Mouse (Mus musculus) T-helper 17 cell (primary cell): ENCODE results near the gene Zp1.

Experiments used
- in situ Hi-C, 2 experiments: fragments of 300-600 bp; cut with MboI, MseI; formaldehyde crosslinking; loops; 1 replicate in 1 of 2; 2 replicates in 1 of 2; pipeline ENCODE4 v1.15.1; 2025; ENCODE audit warnings: high pct_unique_total_duplicates in 2 of 2

Zp1 gene

GRCm38 (mm10) chr19:10920532-10920931, at the start of gene Zp1:
TSS of gene Zp1 (minus strand) at chr19:10920632.
- in situ Hi-C loops: loop anchor here in 1 of 2 experiments (5.0 kb wide), 1 partner anchor 68 kb away; no protein-coding TSS in a partner anchor

DNA sequence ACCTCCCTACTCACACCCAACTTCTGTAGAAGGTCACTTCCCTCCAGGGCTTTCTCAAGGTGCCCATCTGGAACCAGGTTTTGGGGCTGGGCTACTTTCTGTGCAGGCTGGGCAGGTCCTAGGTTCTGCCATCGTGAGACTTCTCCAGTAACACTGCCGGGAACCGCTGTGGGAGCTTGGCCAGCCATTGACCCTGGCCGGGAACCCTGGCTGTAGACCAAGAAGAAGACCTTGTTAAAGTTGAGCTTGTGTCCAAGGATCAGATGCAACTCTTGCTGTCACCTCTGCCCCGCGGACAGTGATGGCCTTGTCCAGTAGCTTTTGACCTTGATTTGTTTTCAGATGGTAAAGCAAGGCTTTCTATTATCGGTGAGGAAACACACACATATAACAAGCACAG, 48.1 kb upstream of the Zp1 start:
- in situ Hi-C loops: no loop called here

GRCm38 (mm10) chr19:10965721-10966120, 45.3 kb upstream of the Zp1 start:
- in situ Hi-C loops: no loop called here

DNA sequence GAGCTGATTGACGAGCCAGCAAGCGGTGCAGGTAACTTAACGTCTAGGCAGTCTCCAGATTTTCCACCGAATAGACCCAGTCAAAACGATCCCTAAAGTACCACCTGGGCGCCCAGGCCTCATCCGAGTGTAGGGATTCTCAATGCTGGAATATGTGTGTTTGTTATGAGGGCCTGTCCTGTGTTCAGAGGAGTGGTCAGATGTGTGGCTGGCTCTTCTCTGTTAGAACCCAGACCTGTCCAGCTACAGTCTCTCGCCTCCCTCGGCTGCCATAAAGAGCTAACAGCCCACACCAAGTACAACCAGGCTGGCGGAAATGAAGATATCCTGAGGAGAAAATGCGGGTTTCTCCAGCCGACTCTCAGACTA, 39.5 kb upstream of the Zp1 start:
- in situ Hi-C loops: loop anchor here (5.0 kb wide), 3 partner anchors 48 to 288 kb away; no protein-coding TSS in a partner anchor

GRCm38 (mm10) chr19:10959085-10959977, 38.9 kb upstream of the Zp1 start:
- in situ Hi-C loops: no loop called here

DNA sequence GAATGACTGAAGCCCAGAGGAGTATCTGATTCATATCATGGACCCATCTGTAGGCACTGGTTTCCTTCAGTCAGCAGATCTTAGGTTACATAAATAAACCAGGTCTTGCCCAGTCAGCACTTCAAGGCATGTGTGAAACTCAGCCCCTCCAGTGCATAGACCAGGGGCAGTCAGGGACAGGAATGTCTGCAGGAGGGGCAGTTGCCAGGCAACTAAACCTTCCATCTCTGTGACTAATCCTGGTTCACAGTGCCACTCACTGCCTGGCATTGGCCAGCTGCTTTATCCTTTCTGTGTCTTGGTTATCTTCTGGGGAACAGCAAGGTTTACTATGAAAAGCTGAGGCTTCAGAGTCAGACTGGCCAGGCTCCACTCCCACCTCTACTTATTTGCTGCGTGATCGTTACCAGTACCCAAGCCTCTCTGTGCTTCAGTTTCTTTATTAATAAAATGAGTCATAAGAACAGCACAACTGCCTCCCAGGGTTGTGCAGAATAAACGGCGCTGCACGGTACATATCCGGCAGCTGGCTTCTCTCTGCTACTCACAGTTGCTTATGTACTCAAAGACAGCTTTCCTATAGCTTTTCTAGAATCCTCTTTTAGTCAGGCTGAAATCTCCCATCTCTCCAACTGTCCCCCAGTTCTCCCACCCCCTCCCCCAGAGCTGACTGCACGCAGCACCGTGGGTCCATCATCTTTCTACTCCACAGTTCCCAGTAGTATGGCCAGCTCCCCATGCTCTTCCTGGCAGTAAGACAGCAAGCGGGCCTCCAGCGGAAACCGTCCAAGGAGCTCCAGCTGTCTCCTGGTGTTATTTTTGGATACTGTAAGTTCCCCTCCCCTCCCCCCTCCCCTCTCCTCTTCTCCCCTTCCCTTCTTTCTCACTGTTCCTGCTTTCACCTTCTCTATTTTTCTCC, 31.8 kb upstream of the Zp1 start:
- in situ Hi-C loops: no loop called here

DNA sequence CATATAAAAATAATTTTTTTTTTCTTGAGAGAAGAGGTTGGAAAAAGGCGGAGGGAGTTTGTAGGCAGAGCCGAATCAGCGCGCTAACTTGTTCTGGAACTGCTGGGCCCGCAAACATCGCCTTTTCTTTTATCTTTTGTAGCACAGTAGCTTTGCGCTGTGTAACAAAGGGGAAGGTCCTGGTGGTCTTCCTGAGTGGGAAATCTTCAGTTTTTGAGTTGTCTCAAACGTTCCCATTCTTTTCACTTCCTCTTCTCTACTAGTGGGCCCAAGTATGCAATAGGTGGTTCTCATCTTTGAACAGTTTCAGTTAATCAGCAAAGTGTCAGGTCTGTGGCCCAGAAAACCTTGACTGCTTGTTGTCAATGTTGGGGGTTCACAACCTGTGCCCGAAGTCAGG, 29.1 kb upstream of the Zp1 start:
- in situ Hi-C loops: no loop called here

- in situ Hi-C loops: no loop called here
These were observed 28.7 kb upstream of the Zp1 start, which contains the start of gene Ccdc86 for GRCm38 (mm10) chr19:10949112-10949511. TSS of gene Ccdc86 (minus strand) at chr19:10949266.

- in situ Hi-C loops: no loop called here
These were observed 28.0 kb upstream of the Zp1 start for GRCm38 (mm10) chr19:10948416-10948815.

GRCm38 (mm10) chr19:10947219-10947618, 26.8 kb upstream of the Zp1 start:
- in situ Hi-C loops: no loop called here

DNA sequence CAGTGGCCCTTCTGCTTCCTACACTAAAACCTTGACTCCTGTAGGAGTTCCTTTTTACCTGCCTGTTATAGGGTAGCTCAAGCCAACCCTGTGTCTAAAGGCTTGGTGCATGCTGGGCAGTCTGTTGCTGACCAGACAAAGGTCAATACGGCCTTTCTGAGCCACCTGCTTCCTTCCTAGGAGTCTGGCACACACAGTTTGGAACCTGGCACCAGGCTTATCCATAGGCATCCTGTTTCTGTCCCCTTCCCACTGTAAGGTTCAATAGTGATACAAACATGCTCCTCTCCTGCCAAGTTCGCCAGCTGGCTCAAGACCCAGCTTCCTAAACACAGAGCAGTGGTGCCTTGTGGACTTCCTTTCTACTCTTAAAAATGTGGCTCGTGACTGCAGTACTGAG, 26.1 kb upstream of the Zp1 start:
- in situ Hi-C loops: no loop called here

DNA sequence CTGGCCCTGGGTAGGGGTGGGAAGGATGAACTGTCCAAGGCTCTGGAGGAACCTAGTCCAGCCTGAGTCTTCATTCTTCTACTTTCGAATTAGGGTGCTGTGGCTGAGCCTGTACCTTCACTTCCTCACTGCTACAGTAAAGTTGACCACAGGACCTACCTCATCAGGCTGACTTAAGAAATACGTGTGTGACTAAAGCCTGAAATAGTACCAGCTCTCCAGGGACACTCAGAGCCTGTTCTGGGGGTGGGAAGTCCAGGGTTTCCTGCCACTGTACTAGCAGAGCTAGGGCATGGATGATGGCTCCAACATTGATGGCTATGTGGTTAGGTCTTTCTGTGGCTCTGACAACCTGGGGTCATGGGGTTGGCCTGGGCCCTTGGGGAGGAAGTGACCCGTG, 23.5 kb upstream of the Zp1 start:
- in situ Hi-C loops: no loop called here

GRCm38 (mm10) chr19:10940801-10941457, 20.5 kb upstream of the Zp1 start:
- in situ Hi-C loops: no loop called here

DNA sequence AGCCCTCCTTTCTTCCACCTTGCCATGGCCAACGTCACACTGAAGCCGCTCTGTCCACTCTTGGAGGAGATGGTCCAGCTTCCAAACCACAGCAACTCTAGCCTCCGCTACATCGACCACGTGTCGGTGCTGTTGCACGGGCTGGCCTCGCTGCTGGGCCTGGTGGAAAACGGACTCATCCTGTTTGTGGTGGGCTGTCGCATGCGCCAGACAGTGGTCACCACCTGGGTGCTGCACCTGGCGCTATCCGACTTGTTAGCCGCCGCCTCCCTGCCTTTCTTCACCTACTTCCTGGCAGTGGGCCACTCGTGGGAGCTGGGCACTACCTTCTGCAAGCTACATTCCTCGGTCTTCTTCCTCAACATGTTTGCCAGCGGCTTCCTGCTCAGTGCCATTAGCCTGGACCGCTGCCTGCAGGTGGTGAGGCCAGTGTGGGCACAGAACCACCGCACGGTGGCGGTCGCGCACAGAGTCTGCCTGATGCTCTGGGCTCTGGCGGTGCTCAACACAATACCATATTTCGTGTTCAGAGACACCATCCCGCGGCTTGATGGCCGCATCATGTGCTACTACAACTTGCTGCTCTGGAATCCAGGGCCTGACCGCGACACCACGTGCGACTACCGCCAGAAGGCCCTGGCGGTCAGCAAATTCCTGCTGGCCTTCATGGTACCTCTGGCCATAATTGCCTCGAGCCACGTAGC, 19.8 kb upstream of the Zp1 start:
- in situ Hi-C loops: no loop called here

DNA sequence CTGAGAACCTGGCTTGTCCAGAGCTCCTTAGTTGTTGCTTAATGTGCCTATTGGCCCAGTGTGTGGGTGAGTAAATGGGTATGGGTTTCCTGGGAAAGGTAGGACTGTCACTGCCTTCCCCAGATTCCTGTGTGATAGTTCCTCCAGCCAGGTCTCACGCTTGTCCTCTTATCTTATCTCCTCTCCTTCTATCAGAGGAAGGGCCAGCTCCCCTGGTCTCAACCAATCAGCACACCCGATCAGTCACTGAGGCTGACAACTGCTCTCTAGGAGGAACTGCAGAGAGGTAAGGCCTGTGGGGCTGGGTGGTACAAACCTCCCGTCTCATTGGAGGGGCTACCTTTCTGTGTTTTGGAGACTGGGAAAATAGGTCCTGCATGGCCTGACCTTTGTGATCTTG, 18.3 kb upstream of the Zp1 start:
- in situ Hi-C loops: no loop called here

DNA sequence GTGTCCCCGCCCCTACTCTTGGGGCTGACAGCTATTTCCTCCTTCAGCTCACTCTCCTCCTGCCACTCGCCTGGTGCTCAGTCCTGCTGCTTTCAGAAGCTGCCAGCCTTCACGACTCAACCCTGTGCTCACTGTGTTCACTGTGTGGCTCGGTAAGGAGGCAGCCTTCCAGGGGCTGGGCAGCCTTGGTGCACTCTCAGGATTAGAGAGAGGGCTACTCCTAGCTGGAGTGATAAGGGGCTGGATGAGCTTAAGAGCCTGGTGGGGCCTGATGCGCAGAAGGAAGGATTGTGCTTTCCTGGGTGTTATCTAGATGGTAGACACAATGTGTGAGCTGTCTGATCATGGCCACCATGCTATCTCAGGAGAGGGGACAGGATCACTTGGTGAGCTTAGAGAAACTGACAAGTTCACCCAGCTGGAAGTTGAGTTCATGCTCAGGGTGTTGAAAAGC, 16.7 kb upstream of the Zp1 start, which contains the start of gene Ptgdr2:
Ptgdr2 (plus strand) TSS at position 51 of the 454 bp plus-strand sequence.
- in situ Hi-C loops: no loop called here

- in situ Hi-C loops: no loop called here
These were observed 15.6 kb upstream of the Zp1 start for GRCm38 (mm10) chr19:10936077-10936476.

- in situ Hi-C loops: no loop called here
These were observed 14.6 kb upstream of the Zp1 start for GRCm38 (mm10) chr19:10935029-10935428.

GRCm38 (mm10) chr19:10930641-10931040, 10.2 kb upstream of the Zp1 start:
- in situ Hi-C loops: no loop called here

DNA sequence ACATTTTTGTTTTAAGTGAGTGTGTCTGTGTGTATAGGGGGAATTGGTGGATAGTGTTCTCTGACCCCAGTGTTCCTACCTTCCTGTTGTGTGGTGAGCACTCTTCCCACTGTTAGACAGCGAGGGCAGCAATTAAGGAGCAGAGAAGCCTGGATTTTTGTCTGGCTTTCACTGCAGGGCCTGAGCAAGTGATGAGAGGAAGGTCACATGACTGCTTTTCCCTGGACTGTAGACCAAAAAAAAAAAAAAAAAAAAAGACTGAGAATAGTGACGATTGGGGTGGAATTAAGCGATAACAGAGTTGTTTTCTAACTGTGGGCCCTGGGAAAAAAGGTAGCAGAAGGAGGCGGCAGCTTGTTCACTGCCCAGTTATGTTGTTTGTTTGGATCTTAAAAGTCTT, 6.2 kb upstream of the Zp1 start:
- in situ Hi-C loops: no loop called here

DNA sequence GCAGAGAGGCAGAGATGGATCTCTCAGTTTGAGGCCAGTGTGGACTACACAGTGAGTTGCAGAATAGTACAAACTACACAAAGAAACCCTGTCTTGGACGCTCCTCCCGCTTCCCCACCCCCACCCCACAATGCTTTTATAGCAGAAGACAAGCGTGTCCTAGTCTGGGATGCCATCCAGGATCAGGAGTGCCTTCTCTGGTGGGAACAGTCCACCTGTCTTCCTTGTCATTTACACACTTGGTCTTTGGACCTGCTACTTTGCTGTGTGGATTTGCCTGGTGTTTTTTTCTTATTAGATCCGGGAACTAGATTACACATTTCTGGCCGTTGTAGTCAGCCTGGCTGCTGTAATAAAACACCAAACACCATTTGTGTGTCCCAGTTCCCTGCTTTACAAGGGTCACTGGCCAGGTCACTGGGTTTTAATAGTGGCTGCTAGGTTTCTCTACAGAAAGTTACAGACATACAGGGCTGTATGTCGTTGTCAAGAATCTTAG, 5.7 kb upstream of the Zp1 start:
- in situ Hi-C loops: no loop called here
